Mouse (Mus musculus) embryonic facial prominence, embryonic 12.5 days (tissue): Measurements from ENCODE around the gene Ryr3. TPM values are rescaled to one million over a fixed set of nuclear protein-coding genes. Genes with fewer than 3 reads are reported as not detected.

Experiments
- ATAC-seq: fragments of 200-750 bp; cut with Nextera tagmentation; 2 replicates; pipeline ENCODE4 v1.8.0; 2017; ENCODE audit not compliant: insufficient number of reproducible peaks, insufficient read depth, low FRiP score, low TSS enrichment
- H3K27ac ChIP-seq: fragments of 300-500 bp; sonication (generic); 2 replicates; pipeline ENCODE4 v1.5.1; 2016; ENCODE audit warnings: mild to moderate bottlenecking
- H3K27me3 ChIP-seq: fragments of 300-500 bp; sonication (generic); 2 replicates; pipeline ENCODE4 v1.6.1; 2016; ENCODE audit warnings: mild to moderate bottlenecking, moderate library complexity
- H3K36me3 ChIP-seq: fragments of 300-500 bp; sonication (generic); 2 replicates; pipeline ENCODE4 v1.6.1; 2016; ENCODE audit warnings: mild to moderate bottlenecking
- H3K4me1 ChIP-seq: fragments of 300-500 bp; sonication (generic); 2 replicates; pipeline ENCODE4 v1.6.1; 2016
- H3K4me2 ChIP-seq: fragments of 300-500 bp; sonication (generic); replicated peaks from 2 replicates; pipeline ENCODE4 v1.6.1; 2016; ENCODE audit warnings: mild to moderate bottlenecking, moderate library complexity
- H3K4me3 ChIP-seq: fragments of 300-500 bp; sonication (generic); 2 replicates; pipeline ENCODE4 v1.5.1; 2016; ENCODE audit warnings: mild to moderate bottlenecking
- H3K9ac ChIP-seq: fragments of 300-500 bp; sonication (generic); 2 replicates; pipeline ENCODE4 v1.6.1; 2016; ENCODE audit warnings: mild to moderate bottlenecking, moderate library complexity
- H3K9me3 ChIP-seq: fragments of 300-500 bp; sonication (generic); 2 replicates; pipeline ENCODE4 v1.6.1; 2016; ENCODE audit warnings: mild to moderate bottlenecking, moderate library complexity
- WGBS: fragments of 180-500 bp; shearing (Covaris S2); methylation state at CpG from one replicate; pipeline ENCODE4 v1.1.7; 2016; 5-methylcytosine and 5-hydroxymethylcytosine counted together
- polyA plus RNA-seq: library from polyadenylated mRNA; unstranded; fragments of >200 nt; fragmentation: Nextera tagmentation; extraction: Ambion mirVana; gene quantifications from 2 replicates; pipeline ENCODE4 v1.2.1, GENCODE M21; 2016

Gene Ryr3
- polyA plus RNA-seq, 1 experiment from 2014 or later: 1.0 TPM

GRCm38 (mm10) chr2:112617206-112617605 is 599.7 kb downstream of the Ryr3 start:
- H3K4me1 ChIP-seq: no peaks in the 10 kb centered on the region
- H3K4me3 ChIP-seq: no peak overlapping the region
- no peak overlapping the region for H3K27ac ChIP-seq
- no peak overlapping the region for H3K9ac ChIP-seq
- H3K36me3 ChIP-seq: no peaks in the 10 kb centered on the region
- H3K9me3 ChIP-seq: no peaks in the 10 kb centered on the region
- H3K4me2 ChIP-seq: no peak overlapping the region
- no peak for ATAC-seq
- WGBS: 35% methylated on average over 3 of the region's 3 CpGs
- no peaks in the 10 kb centered on the region for H3K27me3 ChIP-seq

GRCm38 (mm10) chr2:112614375-112614774 is 602.5 kb downstream of the Ryr3 start:
- WGBS: 88% methylated on average over 7 of the region's 7 CpGs
- ATAC-seq: no peak
- no peak overlapping the region for H3K9ac ChIP-seq
- H3K27ac ChIP-seq: no peak overlapping the region
- H3K36me3 ChIP-seq: no peaks in the 10 kb centered on the region
- no peaks in the 10 kb centered on the region for H3K4me1 ChIP-seq
- H3K4me3 ChIP-seq: no peak overlapping the region
- H3K27me3 ChIP-seq: no peaks in the 10 kb centered on the region
- no peaks in the 10 kb centered on the region for H3K9me3 ChIP-seq
- no peak overlapping the region for H3K4me2 ChIP-seq

GRCm38 (mm10) chr2:112612628-112613027 is 604.3 kb downstream of the Ryr3 start:
- Histone ChIP-seq H3K4me3 (no peak overlapping the region), H3K9me3 (no peaks in the 10 kb centered on the region), H3K36me3 (no peaks in the 10 kb centered on the region), H3K27me3 (no peaks in the 10 kb centered on the region), H3K4me2 (no peak overlapping the region), H3K9ac (no peak overlapping the region), H3K4me1 (no peaks in the 10 kb centered on the region), H3K27ac (no peak overlapping the region)
- WGBS: 81% methylated on average over 3 of the region's 3 CpGs
- ATAC-seq: no peak

- no peak for ATAC-seq
- H3K27ac ChIP-seq: no peak overlapping the region
- 82% methylated on average over 3 of the region's 3 CpGs for WGBS
- H3K9ac ChIP-seq: no peak overlapping the region
- no peak overlapping the region for H3K4me2 ChIP-seq
- no peaks in the 10 kb centered on the region for H3K4me1 ChIP-seq
- no peaks in the 10 kb centered on the region for H3K27me3 ChIP-seq
- no peaks in the 10 kb centered on the region for H3K9me3 ChIP-seq
- no peak overlapping the region for H3K4me3 ChIP-seq
- H3K36me3 ChIP-seq: no peaks in the 10 kb centered on the region
Observed at GRCm38 (mm10) chr2:112606536-112606935, 610.4 kb downstream of the Ryr3 start.

GRCm38 (mm10) chr2:112602487-112602886 is 614.4 kb downstream of the Ryr3 start:
- no peak overlapping the region for H3K9ac ChIP-seq
- no peak for ATAC-seq
- H3K9me3 ChIP-seq: no peaks in the 10 kb centered on the region
- H3K27me3 ChIP-seq: no peaks in the 10 kb centered on the region
- no peak overlapping the region for H3K4me2 ChIP-seq
- H3K4me1 ChIP-seq: no peaks in the 10 kb centered on the region
- no peak overlapping the region for H3K4me3 ChIP-seq
- WGBS: 79% methylated on average over 8 of the region's 8 CpGs
- H3K36me3 ChIP-seq: no peaks in the 10 kb centered on the region
- no peak overlapping the region for H3K27ac ChIP-seq

GRCm38 (mm10) chr2:112600222-112600621 is 616.7 kb downstream of the Ryr3 start:
- Histone ChIP-seq H3K27ac (no peak overlapping the region), H3K4me2 (no peak overlapping the region), H3K36me3 (no peaks in the 10 kb centered on the region), H3K4me1 (no peaks in the 10 kb centered on the region), H3K27me3 (no peaks in the 10 kb centered on the region), H3K9me3 (no peaks in the 10 kb centered on the region), H3K9ac (no peak overlapping the region), H3K4me3 (no peak overlapping the region)
- WGBS: 60% methylated on average over 10 of the region's 10 CpGs
- ATAC-seq: no peak

GRCm38 (mm10) chr2:112597064-112597463 is 619.8 kb downstream of the Ryr3 start:
- Histone ChIP-seq H3K9me3 (no peaks in the 10 kb centered on the region), H3K27me3 (no peaks in the 10 kb centered on the region), H3K4me3 (no peak overlapping the region), H3K27ac (no peak overlapping the region), H3K4me1 (no peaks in the 10 kb centered on the region), H3K36me3 (no peaks in the 10 kb centered on the region), H3K9ac (no peak overlapping the region), H3K4me2 (no peak overlapping the region)
- WGBS: 79% methylated on average over 1 of the region's 1 CpGs
- ATAC-seq: no peak

- H3K36me3 ChIP-seq: no peaks in the 10 kb centered on the region
- no peaks in the 10 kb centered on the region for H3K4me1 ChIP-seq
- no peak overlapping the region for H3K4me3 ChIP-seq
- H3K27me3 ChIP-seq: no peaks in the 10 kb centered on the region
- 76% methylated on average over 5 of the region's 5 CpGs for WGBS
- H3K9me3 ChIP-seq: no peaks in the 10 kb centered on the region
- H3K9ac ChIP-seq: no peak overlapping the region
- no peak overlapping the region for H3K27ac ChIP-seq
- no peak overlapping the region for H3K4me2 ChIP-seq
- ATAC-seq: no peak
Observed at GRCm38 (mm10) chr2:112596415-112596814, 620.5 kb downstream of the Ryr3 start.

- Histone ChIP-seq H3K4me2 (no peak overlapping the region), H3K27me3 (no peaks in the 10 kb centered on the region), H3K27ac (no peak overlapping the region), H3K36me3 (no peaks in the 10 kb centered on the region), H3K4me1 (no peaks in the 10 kb centered on the region), H3K4me3 (no peak overlapping the region), H3K9me3 (no peaks in the 10 kb centered on the region), H3K9ac (no peak overlapping the region)
- 79% methylated on average over 3 of the region's 3 CpGs for WGBS
- ATAC-seq: no peak
Observed at GRCm38 (mm10) chr2:112595807-112596206, 621.1 kb downstream of the Ryr3 start.

GRCm38 (mm10) chr2:112593781-112594180 is 623.1 kb downstream of the Ryr3 start:
- ATAC-seq: no peak

GRCm38 (mm10) chr2:112593322-112593721 is 623.6 kb downstream of the Ryr3 start:
- no peak for ATAC-seq
- H3K4me3 ChIP-seq: no peak overlapping the region
- 81% methylated on average over 2 of the region's 2 CpGs for WGBS

More at GRCm38 (mm10) chr2:112593781-112594180, 623.1 kb downstream of the Ryr3 start:
- Histone ChIP-seq H3K36me3 (no peaks in the 10 kb centered on the region), H3K27me3 (no peaks in the 10 kb centered on the region), H3K9ac (no peak overlapping the region), H3K27ac (no peak overlapping the region), H3K4me1 (no peaks in the 10 kb centered on the region), H3K4me2 (no peak overlapping the region), H3K9me3 (no peaks in the 10 kb centered on the region), H3K4me3 (no peak overlapping the region)
- WGBS: 98% methylated on average over 2 of the region's 2 CpGs

GRCm38 (mm10) chr2:112591451-112591871 is 625.4 kb downstream of the Ryr3 start:
- Histone ChIP-seq H3K9me3 (no peaks in the 10 kb centered on the region), H3K4me2 (no peak overlapping the region), H3K4me1 (no peaks in the 10 kb centered on the region), H3K27me3 (no peaks in the 10 kb centered on the region), H3K27ac (no peak overlapping the region), H3K4me3 (no peak overlapping the region), H3K36me3 (no peaks in the 10 kb centered on the region), H3K9ac (no peak overlapping the region)
- 71% methylated on average over 6 of the region's 6 CpGs for WGBS
- no peak for ATAC-seq

More at GRCm38 (mm10) chr2:112593322-112593721, 623.6 kb downstream of the Ryr3 start:
- H3K4me1 ChIP-seq: no peaks in the 10 kb centered on the region
- H3K4me2 ChIP-seq: no peak overlapping the region
- no peak overlapping the region for H3K9ac ChIP-seq
- no peaks in the 10 kb centered on the region for H3K36me3 ChIP-seq
- H3K27ac ChIP-seq: no peak overlapping the region
- H3K9me3 ChIP-seq: no peaks in the 10 kb centered on the region
- no peaks in the 10 kb centered on the region for H3K27me3 ChIP-seq

- no peak overlapping the region for H3K27ac ChIP-seq
- H3K9ac ChIP-seq: no peak overlapping the region
- H3K4me2 ChIP-seq: no peak overlapping the region
- WGBS: 81% methylated on average over 7 of the region's 7 CpGs
- H3K27me3 ChIP-seq: no peaks in the 10 kb centered on the region
- no peak for ATAC-seq
- no peaks in the 10 kb centered on the region for H3K36me3 ChIP-seq
- H3K9me3 ChIP-seq: no peaks in the 10 kb centered on the region
- H3K4me3 ChIP-seq: no peak overlapping the region
- H3K4me1 ChIP-seq: no peaks in the 10 kb centered on the region
Observed at GRCm38 (mm10) chr2:112590985-112591384, 625.9 kb downstream of the Ryr3 start.
